Mouse (Mus musculus) liver, embryonic 16.5 days (tissue): ENCODE results near the gene Ube3b. TPM values are rescaled to one million over a fixed set of nuclear protein-coding genes. Genes with fewer than 3 reads are reported as not detected.

Source experiments
- ATAC-seq: fragments of 200-750 bp; cut with Nextera tagmentation; 2 replicates; pipeline ENCODE4 v1.8.0; 2017; ENCODE audit warnings: low read depth, mild to moderate bottlenecking, moderate number of reproducible peaks, moderate library complexity
- H3K27ac ChIP-seq: fragments of 300-500 bp; sonication (generic); 2 replicates; pipeline ENCODE4 v1.5.1; 2014; ENCODE audit warnings: mild to moderate bottlenecking, low read length
- H3K27me3 ChIP-seq: fragments of 300-500 bp; sonication (generic); 2 replicates; pipeline ENCODE4 v1.6.1; 2014; ENCODE audit warnings: low read depth, low read length, mixed read lengths; ENCODE audit not compliant: control insufficient read depth, insufficient read depth
- H3K36me3 ChIP-seq: fragments of 300-500 bp; sonication (generic); 2 replicates; pipeline ENCODE4 v1.6.1; 2014; ENCODE audit warnings: mild to moderate bottlenecking; ENCODE audit not compliant: control insufficient read depth, insufficient read depth
- H3K4me1 ChIP-seq: fragments of 300-500 bp; sonication (generic); 2 replicates; pipeline ENCODE4 v1.6.1; 2014; ENCODE audit warnings: low read depth, low read length, mixed read lengths; ENCODE audit not compliant: control insufficient read depth
- H3K4me2 ChIP-seq: fragments of 300-500 bp; sonication (generic); 2 replicates; pipeline ENCODE4 v1.6.1; 2014; ENCODE audit warnings: low read depth, low read length, mixed read lengths
- H3K4me3 ChIP-seq: fragments of 300-500 bp; sonication (generic); 2 replicates; pipeline ENCODE4 v1.5.1; 2014; ENCODE audit warnings: low read depth, mild to moderate bottlenecking, low read length
- H3K9ac ChIP-seq: fragments of 300-500 bp; sonication (generic); 2 replicates; pipeline ENCODE4 v1.6.1; 2014; ENCODE audit warnings: low read depth, low read length
- H3K9me3 ChIP-seq: fragments of 300-500 bp; sonication (generic); replicated peaks from 2 replicates; pipeline ENCODE4 v1.6.1; 2016; ENCODE audit warnings: low read length; ENCODE audit not compliant: control insufficient read depth
- WGBS: fragments of 180-500 bp; shearing (Covaris S2); extraction: QIAGEN DNeasy Blood & Tissue Kit; methylation state at CpG from one replicate; pipeline ENCODE4 v1.1.7; 2014; ENCODE audit not compliant: insufficient replicate concordance; 5-methylcytosine and 5-hydroxymethylcytosine counted together
- polyA plus RNA-seq: library from polyadenylated mRNA; unstranded; fragments of >200 nt; fragmentation: Nextera tagmentation; extraction: Ambion mirVana; gene quantifications from 2 replicates; pipeline ENCODE4 v1.2.1, GENCODE M21; 2015

Ube3b gene
- polyA plus RNA-seq, 1 experiment from 2014 or later, result 21.2 TPM

- Histone ChIP-seq H3K36me3 (peaks cover 12% of the 10 kb centered on the region), H3K4me3 (no peak overlapping the region)
- 17% methylated on average over 25 of the region's 25 CpGs for WGBS
These were observed 8.5 kb upstream of the Ube3b start for GRCm38 (mm10) chr5:114371731-114372473.

GRCm38 (mm10) chr5:114372565-114372964 is 7.8 kb upstream of the Ube3b start:
- peaks cover 12% of the 10 kb centered on the region for H3K36me3 ChIP-seq
- no peak for ATAC-seq
- H3K4me2 ChIP-seq, result no peak overlapping the region
- H3K4me1 ChIP-seq, result peaks cover 60% of the 10 kb centered on the region
- no peaks in the 10 kb centered on the region for H3K27me3 ChIP-seq
- H3K27ac ChIP-seq, result no peak overlapping the region
- no peaks in the 10 kb centered on the region for H3K9me3 ChIP-seq
- WGBS, result 62% methylated on average over 11 of the region's 11 CpGs
- H3K4me3 ChIP-seq, result no peak overlapping the region
- no peak overlapping the region for H3K9ac ChIP-seq

More at GRCm38 (mm10) chr5:114371731-114372473, 8.5 kb upstream of the Ube3b start:
- Histone ChIP-seq H3K27ac (peak overlapping the region; percentile 28), H3K9me3 (no peaks in the 10 kb centered on the region), H3K9ac (no peak overlapping the region), H3K4me1 (peaks cover 55% of the 10 kb centered on the region), H3K4me2 (peak overlapping the region; percentile 7; the same call in 1 of the 2 replicates), H3K27me3 (no peaks in the 10 kb centered on the region)
- peak; percentile 28; the same call in 1 of the 2 replicates for ATAC-seq

GRCm38 (mm10) chr5:114373174-114373573 is 7.2 kb upstream of the Ube3b start:
- H3K4me1 ChIP-seq, result peaks cover 66% of the 10 kb centered on the region
- H3K9me3 ChIP-seq, result no peaks in the 10 kb centered on the region
- no peaks in the 10 kb centered on the region for H3K27me3 ChIP-seq
- peaks cover 9% of the 10 kb centered on the region for H3K36me3 ChIP-seq
- WGBS, result 71% methylated on average over 11 of the region's 11 CpGs
- no peak for ATAC-seq
- H3K4me3 ChIP-seq, result no peak overlapping the region
- no peak overlapping the region for H3K4me2 ChIP-seq
- H3K9ac ChIP-seq, result no peak overlapping the region
- no peak overlapping the region for H3K27ac ChIP-seq

GRCm38 (mm10) chr5:114373581-114373980 is 6.8 kb upstream of the Ube3b start:
- Histone ChIP-seq H3K27me3 (no peaks in the 10 kb centered on the region), H3K36me3 (peaks cover 9% of the 10 kb centered on the region; the same call in 1 of the 2 replicates), H3K4me2 (no peak overlapping the region), H3K4me1 (peaks cover 70% of the 10 kb centered on the region), H3K9ac (no peak overlapping the region), H3K27ac (no peak overlapping the region), H3K9me3 (no peaks in the 10 kb centered on the region), H3K4me3 (no peak overlapping the region)
- WGBS, result 74% methylated on average over 9 of the region's 9 CpGs
- no peak for ATAC-seq

GRCm38 (mm10) chr5:114374409-114375213 is 5.8 kb upstream of the Ube3b start:
- ATAC-seq, result peak; percentile 37; the same call in 1 of the 2 replicates
- Histone ChIP-seq H3K36me3 (peaks cover 7% of the 10 kb centered on the region; the same call in 1 of the 2 replicates), H3K27ac (peak overlapping the region; percentile 43; the same call in 1 of the 2 replicates), H3K27me3 (no peaks in the 10 kb centered on the region), H3K4me3 (no peak overlapping the region), H3K9me3 (no peaks in the 10 kb centered on the region), H3K4me2 (peak overlapping the region; percentile 32; the same call in 1 of the 2 replicates), H3K4me1 (peaks cover 80% of the 10 kb centered on the region), H3K9ac (no peak overlapping the region)
- WGBS, result 17% methylated on average over 23 of the region's 23 CpGs

GRCm38 (mm10) chr5:114378177-114378920 is 2.1 kb upstream of the Ube3b start:
- Histone ChIP-seq H3K27me3 (no peaks in the 10 kb centered on the region), H3K9me3 (no peaks in the 10 kb centered on the region), H3K4me1 (peaks cover 66% of the 10 kb centered on the region), H3K27ac (peak overlapping the region; percentile 92), H3K4me2 (peak overlapping the region; percentile 97), H3K4me3 (peak overlapping the region; percentile 80), H3K36me3 (peaks cover 3% of the 10 kb centered on the region; the same call in 1 of the 2 replicates), H3K9ac (peak overlapping the region; percentile 21; the same call in 1 of the 2 replicates)
- no peak for ATAC-seq
- WGBS, result 23% methylated on average over 10 of the region's 10 CpGs

- Histone ChIP-seq H3K27me3 (no peaks in the 10 kb centered on the region), H3K27ac (peak overlapping the region; percentile 92), H3K36me3 (no peaks in the 10 kb centered on the region), H3K4me3 (peak overlapping the region; percentile 80), H3K9me3 (no peaks in the 10 kb centered on the region), H3K9ac (peak overlapping the region; percentile 21; the same call in 1 of the 2 replicates), H3K4me1 (peaks cover 60% of the 10 kb centered on the region), H3K4me2 (peak overlapping the region; percentile 97)
- WGBS, result 12% methylated on average over 6 of the region's 6 CpGs
- ATAC-seq, result no peak
These were observed 1.5 kb upstream of the Ube3b start for GRCm38 (mm10) chr5:114378936-114379335.

GRCm38 (mm10) chr5:114379763-114380162 is 644 bp upstream of the Ube3b start:
- peaks cover 4% of the 10 kb centered on the region for H3K36me3 ChIP-seq
- peak overlapping the region; percentile 92 for H3K27ac ChIP-seq
- peak overlapping the region; percentile 80 for H3K4me3 ChIP-seq
- peak overlapping the region; percentile 88 for H3K9ac ChIP-seq
- under 1% methylated on average over 20 of the region's 20 CpGs for WGBS
- peak overlapping the region; percentile 97 for H3K4me2 ChIP-seq
- H3K9me3 ChIP-seq, result no peaks in the 10 kb centered on the region
- no peaks in the 10 kb centered on the region for H3K27me3 ChIP-seq
- H3K4me1 ChIP-seq, result peaks cover 52% of the 10 kb centered on the region
- 0 out of 2 replicates have a peak, but pooled peaks have one; percentile 0 for ATAC-seq
